Mouse (Mus musculus): ENCODE measurements around the gene Sipa1l1. TPM values are rescaled to one million over a fixed set of nuclear protein-coding genes. Genes with fewer than 3 reads are reported as not detected.

Sipa1l1 gene
- polyA plus RNA-seq, 1 experiment from 2014 or later, result 25.6 TPM

DNA sequence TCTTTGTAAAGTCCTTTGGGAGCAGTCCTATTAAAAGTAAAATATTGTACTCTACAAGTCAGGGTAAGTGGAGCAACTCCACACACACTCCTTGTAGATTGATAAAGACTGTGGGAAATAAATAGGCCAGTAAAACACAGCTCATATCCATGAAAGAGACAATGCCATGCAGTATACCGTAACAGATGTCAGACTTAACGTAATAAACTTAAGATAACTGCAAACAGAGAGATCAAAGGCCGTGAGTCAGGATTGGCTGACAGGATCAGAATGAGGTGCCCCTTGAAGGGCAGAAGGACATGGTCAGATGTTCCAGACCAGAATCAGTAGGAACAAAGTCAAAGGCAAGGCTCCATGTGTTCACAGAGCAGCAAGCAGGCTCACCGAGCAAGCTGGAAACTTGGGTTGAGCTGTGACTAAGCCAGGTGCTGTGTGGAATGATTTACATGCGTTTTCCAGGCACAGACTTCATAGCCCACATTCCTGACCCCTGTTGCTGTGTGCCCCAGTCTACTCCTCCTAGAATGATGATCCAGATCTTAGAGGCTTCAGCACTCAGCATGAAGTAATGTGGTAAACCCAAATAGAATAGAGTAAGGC is 196.3 kb downstream of the Sipa1l1 start:
- WGBS, result 80% methylated on average over 5 of the region's 5 CpGs
- no peak overlapping the region for H3K9ac ChIP-seq (replicated peaks)

DNA sequence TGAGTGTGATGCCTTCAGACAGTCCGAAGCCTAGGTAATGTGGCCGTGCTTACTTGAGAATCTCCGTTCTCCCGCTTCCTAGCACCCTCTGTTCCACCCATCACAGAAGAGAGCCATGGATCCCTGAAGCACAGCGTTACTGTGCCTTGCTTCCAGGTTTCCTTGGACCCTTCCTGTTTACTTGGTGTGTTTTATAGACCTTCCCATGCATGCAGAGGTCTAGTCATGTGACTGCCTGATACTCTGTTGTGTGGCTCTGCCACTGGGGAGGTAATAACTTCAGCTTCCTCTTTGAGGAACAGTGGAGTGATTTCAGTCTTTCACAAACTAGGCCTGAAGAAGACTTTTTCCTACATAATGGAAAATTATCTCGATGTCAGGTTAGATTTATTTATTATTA is 197.6 kb downstream of the Sipa1l1 start:
- no peaks in the 10 kb centered on the region for H3K36me3 ChIP-seq
- no peak overlapping the region for H3K4me2 ChIP-seq (replicated peaks)
- no peak overlapping the region for H3K9ac ChIP-seq (replicated peaks)
- H3K4me1 ChIP-seq, result peaks cover 12% of the 10 kb centered on the region
- no peaks in the 10 kb centered on the region for H3K27me3 ChIP-seq
- H3K4me3 ChIP-seq, result no peak overlapping the region
- no peak overlapping the region for H3K27ac ChIP-seq (replicated peaks)
- WGBS, result 96% methylated on average over 6 of the region's 6 CpGs
- no peak for ATAC-seq (replicated peaks)
- H3K9me3 ChIP-seq, result no peaks in the 10 kb centered on the region

More for the DNA sequence above, 196.3 kb downstream of the Sipa1l1 start:
- no peaks in the 10 kb centered on the region for H3K27me3 ChIP-seq
- no peak overlapping the region for H3K27ac ChIP-seq (replicated peaks)
- no peak for ATAC-seq (replicated peaks)
- no peaks in the 10 kb centered on the region for H3K36me3 ChIP-seq
- H3K4me1 ChIP-seq, result peaks cover 12% of the 10 kb centered on the region
- H3K4me2 ChIP-seq (replicated peaks), result no peak overlapping the region
- H3K4me3 ChIP-seq, result no peak overlapping the region
- H3K9me3 ChIP-seq, result no peaks in the 10 kb centered on the region

DNA sequence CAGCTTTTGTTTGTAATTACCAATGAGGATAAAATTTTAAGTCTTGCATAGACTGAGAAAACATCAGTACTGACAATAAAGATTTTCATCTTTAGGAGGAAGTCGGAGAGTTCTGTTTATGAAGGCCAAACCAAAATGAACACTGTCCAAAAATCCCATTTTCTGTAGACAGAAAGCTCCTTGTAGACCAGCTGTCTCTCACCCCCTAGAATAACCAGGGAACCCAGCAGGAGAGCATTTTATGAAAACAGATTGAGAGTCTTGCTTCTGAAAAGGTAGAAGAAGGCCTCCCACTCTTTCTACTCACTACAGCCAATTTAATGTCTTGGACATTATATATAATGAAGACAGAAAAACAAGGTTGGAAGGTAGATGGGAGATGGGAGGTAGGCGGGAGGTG is 198.2 kb downstream of the Sipa1l1 start:
- Histone ChIP-seq H3K4me2 (replicated peaks) (no peak overlapping the region), H3K4me1 (peaks cover 12% of the 10 kb centered on the region), H3K27ac (replicated peaks) (no peak overlapping the region), H3K36me3 (no peaks in the 10 kb centered on the region), H3K4me3 (no peak overlapping the region), H3K9me3 (no peaks in the 10 kb centered on the region), H3K9ac (replicated peaks) (no peak overlapping the region), H3K27me3 (no peaks in the 10 kb centered on the region)
- ATAC-seq (replicated peaks), result no peak
- WGBS, result 91% methylated on average over 2 of the region's 2 CpGs

DNA sequence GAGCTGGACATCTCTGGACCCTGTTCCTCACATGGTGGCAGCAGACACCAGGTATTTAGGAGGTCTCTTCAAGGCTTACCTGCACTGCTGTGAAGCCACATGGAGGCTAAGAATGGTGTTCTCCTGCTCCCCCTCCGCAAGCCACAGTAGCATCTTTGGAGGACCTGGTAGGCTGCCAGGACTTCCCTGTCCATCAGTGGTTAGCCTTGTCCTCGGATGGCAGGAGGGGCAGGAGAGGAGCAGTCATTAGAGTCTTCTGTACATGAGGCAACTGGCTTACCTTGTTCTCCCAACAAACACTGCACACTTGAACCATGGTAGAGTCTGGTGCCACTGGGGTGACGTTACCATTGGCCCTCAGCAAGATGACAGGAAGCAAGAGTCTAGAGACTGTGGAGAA is 198.9 kb downstream of the Sipa1l1 start:
- H3K4me1 ChIP-seq, result peaks cover 12% of the 10 kb centered on the region
- no peaks in the 10 kb centered on the region for H3K27me3 ChIP-seq
- ATAC-seq (replicated peaks), result no peak
- no peak overlapping the region for H3K9ac ChIP-seq (replicated peaks)
- H3K4me2 ChIP-seq (replicated peaks), result no peak overlapping the region
- WGBS, result 87% methylated on average over 3 of the region's 3 CpGs
- no peak overlapping the region for H3K27ac ChIP-seq (replicated peaks)
- H3K4me3 ChIP-seq, result no peak overlapping the region
- H3K36me3 ChIP-seq, result no peaks in the 10 kb centered on the region
- no peaks in the 10 kb centered on the region for H3K9me3 ChIP-seq

DNA sequence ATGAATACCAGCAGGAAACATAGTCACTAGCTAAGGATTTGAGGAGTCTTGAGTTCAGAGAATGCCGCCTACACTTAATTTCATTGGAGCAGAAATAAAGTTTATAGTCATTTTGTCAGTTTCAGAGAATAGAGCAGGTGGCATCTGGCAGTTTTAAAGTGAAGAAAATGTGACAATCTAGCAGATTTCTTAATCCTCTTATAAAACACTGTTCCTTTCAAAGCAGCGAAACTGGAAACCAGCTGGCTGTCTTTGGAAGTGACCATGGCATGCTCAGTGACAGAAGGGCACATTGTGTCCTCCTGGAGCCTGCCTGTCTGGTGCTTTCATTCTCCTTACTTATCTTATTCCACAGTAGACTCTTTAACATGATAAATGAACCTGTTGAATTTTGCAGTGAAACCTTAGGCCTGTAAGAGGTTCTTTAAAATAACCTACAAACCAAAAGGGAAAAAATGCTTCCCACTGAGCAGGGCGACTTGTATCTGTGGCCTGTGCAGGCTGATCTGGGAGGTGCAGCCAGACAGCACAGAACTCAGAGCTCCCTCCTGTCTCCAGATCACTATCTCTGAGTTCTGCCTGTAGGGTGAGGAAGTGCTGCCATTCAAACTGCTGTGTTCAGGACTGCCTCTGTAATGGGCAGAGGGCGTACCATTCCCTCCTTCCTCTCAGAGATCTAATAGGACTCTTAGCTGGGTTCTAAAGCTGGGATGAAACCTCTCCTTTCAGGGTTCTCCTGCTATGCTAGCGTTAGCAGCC is 200.5 kb downstream of the Sipa1l1 start:
- no peaks in the 10 kb centered on the region for H3K36me3 ChIP-seq
- H3K27me3 ChIP-seq, result no peaks in the 10 kb centered on the region
- H3K4me3 ChIP-seq, result no peak overlapping the region
- H3K4me1 ChIP-seq, result peaks cover 20% of the 10 kb centered on the region
- ATAC-seq (replicated peaks), result no peak
- H3K27ac ChIP-seq (replicated peaks), result peak overlapping the region; percentile 54
- no peak overlapping the region for H3K9ac ChIP-seq (replicated peaks)
- WGBS, result 34% methylated on average over 5 of the region's 5 CpGs
- H3K9me3 ChIP-seq, result no peaks in the 10 kb centered on the region
- H3K4me2 ChIP-seq (replicated peaks), result no peak overlapping the region

- no peak overlapping the region for H3K4me2 ChIP-seq (replicated peaks)
- no peaks in the 10 kb centered on the region for H3K9me3 ChIP-seq
- no peak overlapping the region for H3K27ac ChIP-seq (replicated peaks)
- H3K27me3 ChIP-seq, result no peaks in the 10 kb centered on the region
- no peak for ATAC-seq (replicated peaks)
- peaks cover 20% of the 10 kb centered on the region for H3K4me1 ChIP-seq
- H3K36me3 ChIP-seq, result no peaks in the 10 kb centered on the region; the same call in 1 of the 2 replicates
- 67% methylated on average over 3 of the region's 3 CpGs for WGBS
- no peak overlapping the region for H3K4me3 ChIP-seq
- H3K9ac ChIP-seq (replicated peaks), result no peak overlapping the region
These were observed 202.1 kb downstream of the Sipa1l1 start for GRCm38 (mm10) chr12:82371266-82371665.

DNA sequence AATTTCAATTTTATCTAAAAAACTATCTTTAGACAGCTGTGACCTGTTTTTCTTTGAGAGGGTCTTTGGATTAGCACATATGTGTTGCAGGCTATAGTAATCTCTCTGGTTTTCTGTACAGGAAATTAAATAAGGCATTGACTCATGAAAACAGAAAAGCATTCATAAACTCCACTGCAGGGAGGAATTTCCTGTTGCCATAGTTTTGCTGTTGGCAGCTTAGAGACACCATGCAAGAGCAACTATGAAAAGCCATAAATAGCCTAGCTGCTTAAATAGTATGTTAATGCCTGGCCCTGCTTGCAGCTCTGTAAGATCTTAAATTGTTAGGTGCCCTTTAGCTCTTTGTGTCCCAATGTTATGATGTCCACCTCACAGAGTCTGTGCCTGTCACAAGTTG is 204.9 kb downstream of the Sipa1l1 start:
- no peaks in the 10 kb centered on the region; the same call in 1 of the 2 replicates for H3K36me3 ChIP-seq
- peaks cover 18% of the 10 kb centered on the region for H3K4me1 ChIP-seq
- no peak for ATAC-seq (replicated peaks)
- H3K4me3 ChIP-seq, result no peak overlapping the region
- H3K9ac ChIP-seq (replicated peaks), result no peak overlapping the region
- H3K27ac ChIP-seq (replicated peaks), result 0 out of 2 replicates have a peak overlapping the region, but pooled peaks have one; percentile 43
- H3K27me3 ChIP-seq, result no peaks in the 10 kb centered on the region
- H3K9me3 ChIP-seq, result no peaks in the 10 kb centered on the region
- H3K4me2 ChIP-seq (replicated peaks), result no peak overlapping the region

DNA sequence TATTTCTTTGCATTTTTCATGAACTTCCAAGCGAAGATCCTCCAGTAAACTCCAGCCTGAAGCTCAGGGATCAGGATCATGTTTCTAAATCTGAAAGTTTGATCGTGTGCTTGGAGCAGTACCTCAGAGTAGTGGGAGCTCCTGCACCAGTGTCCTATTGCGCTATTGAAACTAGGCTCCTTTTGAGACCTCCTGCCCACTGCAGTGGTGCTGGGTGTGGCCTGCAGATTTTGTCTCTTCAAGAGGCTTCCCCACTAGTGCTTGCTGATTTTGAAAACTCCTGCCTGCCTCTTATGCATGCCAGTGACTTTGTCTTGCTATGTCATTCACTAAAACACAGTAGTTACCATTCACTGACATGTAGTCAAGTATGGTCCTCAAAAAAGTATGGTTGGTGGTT is 213.8 kb downstream of the Sipa1l1 start:
- Histone ChIP-seq H3K4me3 (no peak overlapping the region), H3K4me2 (replicated peaks) (no peak overlapping the region), H3K9me3 (no peaks in the 10 kb centered on the region), H3K36me3 (no peaks in the 10 kb centered on the region), H3K27ac (replicated peaks) (no peak overlapping the region), H3K27me3 (no peaks in the 10 kb centered on the region), H3K9ac (replicated peaks) (no peak overlapping the region), H3K4me1 (peaks cover 10% of the 10 kb centered on the region; the same call in 1 of the 2 replicates)
- ATAC-seq (replicated peaks), result no peak
- 78% methylated on average over 3 of the region's 3 CpGs for WGBS

- ATAC-seq (replicated peaks), result no peak
- H3K9ac ChIP-seq (replicated peaks), result no peak overlapping the region
- WGBS, result 53% methylated on average over 8 of the region's 8 CpGs
These were observed 215.6 kb downstream of the Sipa1l1 start for GRCm38 (mm10) chr12:82384719-82385118.

DNA sequence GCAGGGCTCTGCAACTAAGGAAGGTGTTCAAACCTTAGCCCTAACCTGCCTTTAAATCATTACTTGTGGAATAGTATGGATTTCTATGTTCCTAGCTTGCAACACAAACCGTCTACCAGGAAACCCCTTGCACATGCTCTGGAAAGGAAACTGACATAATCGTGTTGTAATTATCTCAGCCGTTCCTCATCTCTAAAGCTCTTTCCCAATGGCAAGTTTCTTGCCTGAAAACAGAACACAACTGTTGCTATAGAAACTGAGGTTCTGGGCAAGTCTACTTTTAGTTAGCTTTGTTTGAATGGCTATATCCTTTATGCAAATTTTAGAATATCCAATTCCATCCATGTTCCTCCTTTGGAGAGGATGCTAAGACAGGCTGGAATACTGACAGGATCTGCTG is 217.9 kb downstream of the Sipa1l1 start:
- H3K27ac ChIP-seq (replicated peaks), result peak overlapping the region; percentile 39; the same call in 1 of the 2 replicates
- ATAC-seq (replicated peaks), result no peak
- H3K9ac ChIP-seq (replicated peaks), result no peak overlapping the region
- WGBS, result 54% methylated on average over 3 of the region's 3 CpGs
- no peaks in the 10 kb centered on the region for H3K36me3 ChIP-seq
- H3K4me1 ChIP-seq, result peaks cover 10% of the 10 kb centered on the region; the same call in 1 of the 2 replicates
- H3K4me2 ChIP-seq (replicated peaks), result no peak overlapping the region
- no peak overlapping the region for H3K4me3 ChIP-seq
- no peaks in the 10 kb centered on the region for H3K27me3 ChIP-seq
- H3K9me3 ChIP-seq, result no peaks in the 10 kb centered on the region

More at GRCm38 (mm10) chr12:82384719-82385118, 215.6 kb downstream of the Sipa1l1 start:
- Histone ChIP-seq H3K27ac (replicated peaks) (no peak overlapping the region), H3K36me3 (no peaks in the 10 kb centered on the region), H3K9me3 (no peaks in the 10 kb centered on the region), H3K4me2 (replicated peaks) (no peak overlapping the region), H3K27me3 (no peaks in the 10 kb centered on the region), H3K4me1 (peaks cover 10% of the 10 kb centered on the region; the same call in 1 of the 2 replicates), H3K4me3 (no peak overlapping the region)

DNA sequence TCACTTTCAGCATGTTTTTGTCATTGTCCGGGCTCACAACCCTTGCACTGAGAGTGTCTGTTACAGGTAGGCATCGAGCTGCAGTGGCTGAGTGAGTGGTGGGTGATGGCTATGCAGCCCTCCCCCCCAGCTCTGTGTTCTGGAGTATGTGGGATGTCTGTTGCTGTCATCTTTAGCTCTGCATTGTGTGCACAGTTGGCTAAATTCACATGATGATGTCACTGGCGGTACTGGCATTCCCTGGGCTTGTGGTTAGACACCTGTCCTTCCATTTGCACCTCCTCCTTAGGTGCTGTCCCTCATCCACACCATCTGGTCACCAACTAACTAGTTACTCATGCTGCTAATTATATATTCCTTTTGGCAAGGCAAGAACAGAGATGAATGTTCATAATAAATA is 218.5 kb downstream of the Sipa1l1 start:
- H3K4me3 ChIP-seq, result no peak overlapping the region
- no peaks in the 10 kb centered on the region for H3K36me3 ChIP-seq
- no peaks in the 10 kb centered on the region for H3K9me3 ChIP-seq
- no peaks in the 10 kb centered on the region for H3K27me3 ChIP-seq
- peak; percentile 70 for ATAC-seq (replicated peaks)
- peaks cover 10% of the 10 kb centered on the region; the same call in 1 of the 2 replicates for H3K4me1 ChIP-seq
- 0 out of 2 replicates have a peak overlapping the region, but pooled peaks have one; percentile 39 for H3K27ac ChIP-seq (replicated peaks)
- no peak overlapping the region for H3K4me2 ChIP-seq (replicated peaks)
- no peak overlapping the region for H3K9ac ChIP-seq (replicated peaks)
- WGBS, result 85% methylated on average over 3 of the region's 3 CpGs

GRCm38 (mm10) chr12:82388144-82388543 is 219.0 kb downstream of the Sipa1l1 start:
- Histone ChIP-seq H3K27ac (replicated peaks) (no peak overlapping the region), H3K36me3 (no peaks in the 10 kb centered on the region), H3K4me2 (replicated peaks) (no peak overlapping the region), H3K4me3 (no peak overlapping the region), H3K4me1 (peaks cover 7% of the 10 kb centered on the region; the same call in 1 of the 2 replicates), H3K9ac (replicated peaks) (no peak overlapping the region), H3K9me3 (no peaks in the 10 kb centered on the region), H3K27me3 (no peaks in the 10 kb centered on the region)
- no peak for ATAC-seq (replicated peaks)

Measured in forebrain, embryonic 15.5 days (tissue).